Mouse (Mus musculus) small intestine, adult 2 months (tissue): ENCODE measurements around the gene Olfr661. TPM values are rescaled to one million over a fixed set of nuclear protein-coding genes. Genes with fewer than 3 reads are reported as not detected.
A peak's percentile ranks its signal among the peaks of the same experiment; 100 is the strongest.

Source experiments
- H3K27ac ChIP-seq: fragments of 200-500 bp; 2 replicates; pipeline ENCODE4 v1.5.1; 2012; ENCODE audit warnings: low read depth, low read length, control low read depth, inconsistent platforms; ENCODE audit not compliant: insufficient read depth
- H3K27me3 ChIP-seq: fragments of 200-500 bp; 2 replicates; pipeline ENCODE4 v1.6.1; 2012; ENCODE audit warnings: mild to moderate bottlenecking, moderate library complexity, low read length, inconsistent platforms; ENCODE audit not compliant: control insufficient read depth, insufficient read depth
- H3K36me3 ChIP-seq: fragments of 200-500 bp; 2 replicates; pipeline ENCODE4 v1.6.1; 2012; ENCODE audit warnings: mild to moderate bottlenecking, low read length, control low read depth, inconsistent platforms; ENCODE audit not compliant: control insufficient read depth, insufficient read depth
- H3K4me1 ChIP-seq: fragments of 200-500 bp; 2 replicates; pipeline ENCODE4 v1.6.1; 2012; ENCODE audit warnings: low read length, inconsistent platforms, mixed read lengths; ENCODE audit not compliant: control insufficient read depth, insufficient read depth, insufficient read length
- H3K4me3 ChIP-seq: fragments of 200-500 bp; 2 replicates; pipeline ENCODE4 v1.5.1; 2012; ENCODE audit warnings: low read depth, mild to moderate bottlenecking, control low read depth, inconsistent platforms, low read length, moderate library complexity
- CTCF ChIP-seq: fragments of 200-500 bp; IDR thresholded peaks from 2 replicates; pipeline ENCODE4 v1.5.1; 2012; ENCODE audit warnings: low read depth, mild to moderate bottlenecking, control low read depth, inconsistent platforms, low read length, moderate library complexity, mixed read lengths; ENCODE audit not compliant: insufficient replicate concordance, insufficient read length; ENCODE audit errors: extremely low read depth
- POLR2A ChIP-seq: fragments of 200-500 bp; IDR thresholded peaks from 2 replicates; pipeline ENCODE4 v1.6.1; 2012; ENCODE audit warnings: low read depth, mild to moderate bottlenecking, control low read depth, inconsistent platforms, low read length, moderate library complexity
- WGBS: fragments of 180-500 bp; shearing (Covaris S2); methylation state at CpG from one replicate; pipeline ENCODE4 v1.1.7; 2018; 5-methylcytosine and 5-hydroxymethylcytosine counted together
- polyA plus RNA-seq: library from polyadenylated mRNA; depleted of rRNA; stranded (reverse); fragments of >200 nt; gene quantifications from 2 replicates; pipeline ENCODE4 v1.2.3, GENCODE M21; 2012; rRNA removed

The Olfr661 gene
- not detected in 2 replicates for polyA plus RNA-seq

GRCm38 (mm10) chr7:104686201-104686600, at the start of gene Olfr661:
Gene Olfr661, plus strand, starts transcription at chr7:104686501.
- TF ChIP-seq CTCF (no peak), POLR2A (no peak)

DNA sequence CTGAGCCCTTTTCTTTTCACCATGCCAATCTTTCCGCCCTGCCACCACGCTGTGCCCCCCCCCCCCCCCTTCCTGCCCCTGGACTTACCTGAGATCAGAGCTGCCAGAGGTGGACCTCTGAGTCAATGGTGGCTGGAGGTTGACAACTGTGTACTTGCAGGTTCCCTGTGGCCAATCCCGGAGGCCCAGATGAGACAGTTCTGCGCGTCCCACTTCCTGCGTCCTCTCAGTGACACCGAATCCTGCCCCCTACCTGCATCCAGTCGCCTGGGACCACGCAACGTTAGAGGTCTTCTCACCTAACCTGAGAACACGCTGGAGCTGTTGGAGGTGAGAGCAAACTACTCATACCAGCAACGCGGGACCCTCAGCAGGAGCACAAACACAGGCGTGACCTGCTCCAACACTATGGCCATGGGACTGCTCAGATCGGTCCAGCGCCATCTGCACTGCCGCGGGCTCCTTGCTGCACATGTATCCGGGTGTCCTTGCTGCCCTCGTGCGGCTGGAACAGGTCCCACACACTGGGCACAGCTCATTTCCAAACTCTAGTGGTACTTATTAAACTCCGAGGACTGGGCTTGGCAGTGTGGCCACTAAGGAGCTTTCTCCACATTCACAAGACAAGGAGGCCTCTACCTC, 39.3 kb upstream of the Olfr661 start, which contains the start of gene Olfr658:
Gene Olfr658 (minus strand): TSS at position 465 of the 642 bp plus-strand sequence.
- WGBS = 30% methylated on average over 21 of the region's 22 CpGs
- no peaks in the 10 kb centered on the region for H3K36me3 ChIP-seq
- peak within 1 kb of the TSS; percentile 50 for H3K4me3 ChIP-seq
- H3K27me3 ChIP-seq = no peaks in the 10 kb centered on the region
- peaks cover 2% of the 10 kb centered on the region; the same call in 1 of the 2 replicates for H3K4me1 ChIP-seq
- TF ChIP-seq CTCF (peak; percentile 35; the same call in 1 of the 2 replicates), POLR2A (no peak)
- no peak within 1 kb of the TSS for H3K27ac ChIP-seq

More at GRCm38 (mm10) chr7:104686201-104686600, at the start of gene Olfr661:
- 86% methylated on average over 2 of the region's 2 CpGs for WGBS
- Histone ChIP-seq H3K4me1 (no peaks in the 10 kb centered on the region), H3K27me3 (no peaks in the 10 kb centered on the region), H3K4me3 (no peak within 1 kb of the TSS), H3K36me3 (no peaks in the 10 kb centered on the region), H3K27ac (no peak within 1 kb of the TSS)

DNA sequence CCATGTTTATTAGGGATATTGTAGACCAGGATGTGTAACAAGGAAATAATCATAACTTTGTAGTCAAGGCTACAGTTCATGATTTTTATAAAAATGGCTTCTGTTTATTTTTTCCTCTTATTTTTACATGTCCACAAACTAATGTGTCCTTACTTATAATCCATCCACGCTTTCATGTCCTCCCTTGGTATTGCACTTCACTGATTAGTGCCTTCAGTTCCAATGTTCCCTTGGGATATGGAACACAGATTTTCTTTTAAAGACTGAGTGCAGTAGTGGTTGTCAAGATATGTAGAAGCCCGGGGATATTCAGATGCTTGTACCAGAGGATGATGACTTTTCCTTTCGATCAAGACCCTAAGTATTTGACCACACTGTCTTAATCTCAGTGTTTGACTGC, 19.8 kb upstream of the Olfr661 start, which contains the start of gene Olfr659:
Gene Olfr659 (plus strand): TSS at position 301 of the 400 bp plus-strand sequence.
- H3K27ac ChIP-seq = no peak within 1 kb of the TSS
- TF ChIP-seq POLR2A (no peak), CTCF (no peak)
- H3K27me3 ChIP-seq = no peaks in the 10 kb centered on the region
- H3K4me3 ChIP-seq = no peak within 1 kb of the TSS
- no peaks in the 10 kb centered on the region for H3K36me3 ChIP-seq
- H3K4me1 ChIP-seq = no peaks in the 10 kb centered on the region
- WGBS = 88% methylated on average over 3 of the region's 3 CpGs

Other genes with a start within 250 kb of the Olfr661 start
- gene Trim30a, start 221.3 kb upstream of the Olfr661 start, polyA plus RNA-seq = 0.62 and 1.9 TPM in 2 replicates
- 4.1 and 14.4 TPM in 2 replicates for gene Trim30d, start 178.7 kb upstream of the Olfr661 start, polyA plus RNA-seq
- gene Olfr651, start 136.4 kb upstream of the Olfr661 start, polyA plus RNA-seq = not detected in 2 replicates
- gene Olfr652, start 125.6 kb upstream of the Olfr661 start, polyA plus RNA-seq = not detected in 2 replicates
- gene Olfr653, start 109.2 kb upstream of the Olfr661 start, polyA plus RNA-seq = not detected in 2 replicates
- gene Olfr654, start 99.5 kb upstream of the Olfr661 start, polyA plus RNA-seq = not detected in 2 replicates
- gene Olfr655, start 84.7 kb upstream of the Olfr661 start, polyA plus RNA-seq = not detected in 2 replicates
- gene Olfr656, start 72.5 kb upstream of the Olfr661 start, polyA plus RNA-seq = not detected in 2 replicates
- not detected in 2 replicates for gene Olfr657, start 61.7 kb upstream of the Olfr661 start, polyA plus RNA-seq
- 0.06 TPM in 1 of 2 replicates, not detected in the other for gene Olfr658, start 39.2 kb upstream of the Olfr661 start, polyA plus RNA-seq
- gene Olfr659, start 19.7 kb upstream of the Olfr661 start, polyA plus RNA-seq = not detected in 2 replicates
- gene Usp17le, start 91.0 kb downstream of the Olfr661 start, polyA plus RNA-seq = not detected in 2 replicates
- gene Usp17lb, start 156.1 kb downstream of the Olfr661 start, polyA plus RNA-seq = not detected in 2 replicates
- not detected in 2 replicates for gene Usp17la, start 170.5 kb downstream of the Olfr661 start, polyA plus RNA-seq
- not detected in 2 replicates for gene Olfr665, start 191.5 kb downstream of the Olfr661 start, polyA plus RNA-seq
- gene Olfr666, start 209.5 kb downstream of the Olfr661 start, polyA plus RNA-seq = not detected in 2 replicates
- gene Olfr667, start 235.0 kb downstream of the Olfr661 start, polyA plus RNA-seq = not detected in 2 replicates
- not detected in 2 replicates for gene Olfr668, start 241.6 kb downstream of the Olfr661 start, polyA plus RNA-seq
- not detected in 2 replicates for gene Olfr669, start 247.7 kb downstream of the Olfr661 start, polyA plus RNA-seq